Mouse (Mus musculus): ENCODE data around the gene Smarcd1. TPM values are rescaled to one million over a fixed set of nuclear protein-coding genes. Genes with fewer than 3 reads are reported as not detected.
"Not testable (repeated sequence)": the region's sequence is repeated elsewhere in the genome, so short reads cannot be mapped to it uniquely, and the experiment has no call there.

Gene Smarcd1
- polyA plus RNA-seq, 1 experiment from 2014 or later = 80.6 TPM

DNA sequence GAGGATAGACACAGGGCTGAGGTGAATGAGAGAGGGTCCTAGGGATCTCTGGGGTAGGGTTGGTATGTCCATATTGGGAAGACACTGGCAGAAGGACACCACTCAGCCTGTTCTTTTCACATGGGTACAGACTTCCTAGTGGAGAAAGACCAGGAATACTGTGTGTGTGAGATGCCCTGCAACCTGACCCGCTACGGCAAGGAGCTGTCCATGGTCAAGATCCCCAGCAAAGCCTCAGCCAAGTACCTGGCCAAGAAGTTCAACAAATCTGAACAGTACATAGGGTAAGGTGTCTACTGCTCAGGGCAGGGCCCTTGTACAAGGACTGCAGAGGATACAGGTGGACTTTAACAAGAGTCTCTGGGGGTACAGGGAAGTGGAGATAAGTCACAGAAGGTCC lies 4.6 kb upstream of the Smarcd1 start:
- Histone ChIP-seq H3K9ac (ENCODE audit: low read length) (no peak overlapping the region), H3K4me1 (ENCODE audit: control insufficient read depth, insufficient read depth, low read length) (0 out of 2 replicates have a peak, but pooled peaks cover 3% of the 10 kb centered on the region), H3K36me3 (ENCODE audit: control insufficient read depth, insufficient read depth, low read length) (no peaks in the 10 kb centered on the region), H3K27ac (replicated peaks; ENCODE audit: low read depth, low read length) (no peak overlapping the region), H3K4me3 (ENCODE audit: low read depth, low read length) (no peak overlapping the region), H3K27me3 (ENCODE audit: control insufficient read depth, insufficient read depth, low read length) (peaks cover 4% of the 10 kb centered on the region; the same call in 1 of the 2 replicates), H3K9me3 (ENCODE audit: control insufficient read depth, low read length) (no peaks in the 10 kb centered on the region), H3K4me2 (ENCODE audit: low read depth, severe bottlenecking) (no peak overlapping the region)
- ATAC-seq (ENCODE audit: insufficient number of reproducible peaks, low FRiP score, low TSS enrichment, low read depth) = no peak
- 29% methylated on average over 2 of the region's 2 CpGs for WGBS
- DNase-seq (ENCODE audit: low spot score) = peak; percentile 51

DNA sequence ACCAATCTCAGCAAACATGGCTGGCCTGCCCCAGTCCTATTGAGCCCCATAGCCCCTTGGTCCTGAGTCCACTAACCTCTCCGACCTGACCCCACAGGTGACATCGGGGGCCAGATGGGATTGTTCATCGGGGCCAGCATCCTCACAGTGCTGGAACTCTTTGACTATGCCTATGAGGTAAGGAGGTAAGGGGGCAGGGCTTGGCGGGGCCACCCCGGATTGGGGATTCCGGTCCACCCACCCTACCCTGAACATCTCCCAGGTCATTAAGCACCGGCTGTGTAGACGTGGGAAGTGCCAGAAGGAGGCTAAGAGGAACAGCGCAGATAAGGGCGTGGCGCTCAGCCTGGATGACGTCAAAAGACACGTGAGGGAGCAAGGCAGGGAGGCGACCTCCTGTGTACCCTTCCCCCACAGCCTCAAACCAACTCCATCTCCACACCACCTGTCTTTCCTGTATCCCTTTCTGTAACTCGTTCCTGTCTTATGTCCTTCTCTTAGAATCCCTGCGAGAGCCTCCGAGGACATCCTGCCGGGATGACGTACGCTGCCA lies 3.3 kb upstream of the Smarcd1 start:
- H3K4me1 ChIP-seq (ENCODE audit: control insufficient read depth, insufficient read depth, low read length) = peaks cover 11% of the 10 kb centered on the region
- no peak overlapping the region for H3K4me3 ChIP-seq (ENCODE audit: low read depth, low read length)
- no peaks in the 10 kb centered on the region for H3K9me3 ChIP-seq (ENCODE audit: control insufficient read depth, low read length)
- DNase-seq (ENCODE audit: low spot score) = no peak
- no peak overlapping the region for H3K4me2 ChIP-seq (ENCODE audit: low read depth, severe bottlenecking)
- peaks cover 4% of the 10 kb centered on the region; the same call in 1 of the 2 replicates for H3K27me3 ChIP-seq (ENCODE audit: control insufficient read depth, insufficient read depth, low read length)
- 32% methylated on average over 20 of the region's 20 CpGs for WGBS
- no peak for ATAC-seq (ENCODE audit: insufficient number of reproducible peaks, low FRiP score, low TSS enrichment, low read depth)
- peaks cover under 1% of the 10 kb centered on the region; the same call in 1 of the 2 replicates for H3K36me3 ChIP-seq (ENCODE audit: control insufficient read depth, insufficient read depth, low read length)
- H3K9ac ChIP-seq (ENCODE audit: low read length) = no peak overlapping the region
- no peak overlapping the region for H3K27ac ChIP-seq (replicated peaks; ENCODE audit: low read depth, low read length)

DNA sequence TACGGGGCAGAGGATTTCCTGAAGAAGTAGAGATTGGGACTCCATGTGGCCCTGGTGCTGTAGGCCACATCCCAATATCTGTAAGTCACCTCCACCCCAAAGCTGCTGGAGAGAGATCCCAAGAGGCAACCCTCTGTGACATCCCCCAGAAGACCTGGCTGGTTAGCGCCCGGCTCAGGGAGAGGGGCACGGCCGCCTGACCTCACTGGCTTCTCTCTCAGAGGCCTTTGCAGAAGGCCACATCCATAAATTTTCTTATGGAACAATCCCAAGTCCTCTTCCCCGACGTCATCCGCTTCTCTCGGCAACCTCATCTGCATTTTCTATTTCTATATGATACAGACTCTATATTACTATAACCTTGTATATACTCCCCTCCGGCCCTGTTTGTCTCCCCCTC lies 2.2 kb upstream of the Smarcd1 start:
- Histone ChIP-seq H3K27ac (replicated peaks; ENCODE audit: low read depth, low read length) (no peak overlapping the region), H3K27me3 (ENCODE audit: control insufficient read depth, insufficient read depth, low read length) (peaks cover 4% of the 10 kb centered on the region; the same call in 1 of the 2 replicates), H3K36me3 (ENCODE audit: control insufficient read depth, insufficient read depth, low read length) (peaks cover 4% of the 10 kb centered on the region), H3K9me3 (ENCODE audit: control insufficient read depth, low read length) (no peaks in the 10 kb centered on the region), H3K4me1 (ENCODE audit: control insufficient read depth, insufficient read depth, low read length) (peaks cover 17% of the 10 kb centered on the region), H3K4me2 (ENCODE audit: low read depth, severe bottlenecking) (no peak overlapping the region), H3K4me3 (ENCODE audit: low read depth, low read length) (no peak overlapping the region), H3K9ac (ENCODE audit: low read length) (no peak overlapping the region)
- DNase-seq (ENCODE audit: low spot score) (no peak), ATAC-seq (ENCODE audit: insufficient number of reproducible peaks, low FRiP score, low TSS enrichment, low read depth) (no peak)
- 83% methylated on average over 10 of the region's 10 CpGs for WGBS

DNA sequence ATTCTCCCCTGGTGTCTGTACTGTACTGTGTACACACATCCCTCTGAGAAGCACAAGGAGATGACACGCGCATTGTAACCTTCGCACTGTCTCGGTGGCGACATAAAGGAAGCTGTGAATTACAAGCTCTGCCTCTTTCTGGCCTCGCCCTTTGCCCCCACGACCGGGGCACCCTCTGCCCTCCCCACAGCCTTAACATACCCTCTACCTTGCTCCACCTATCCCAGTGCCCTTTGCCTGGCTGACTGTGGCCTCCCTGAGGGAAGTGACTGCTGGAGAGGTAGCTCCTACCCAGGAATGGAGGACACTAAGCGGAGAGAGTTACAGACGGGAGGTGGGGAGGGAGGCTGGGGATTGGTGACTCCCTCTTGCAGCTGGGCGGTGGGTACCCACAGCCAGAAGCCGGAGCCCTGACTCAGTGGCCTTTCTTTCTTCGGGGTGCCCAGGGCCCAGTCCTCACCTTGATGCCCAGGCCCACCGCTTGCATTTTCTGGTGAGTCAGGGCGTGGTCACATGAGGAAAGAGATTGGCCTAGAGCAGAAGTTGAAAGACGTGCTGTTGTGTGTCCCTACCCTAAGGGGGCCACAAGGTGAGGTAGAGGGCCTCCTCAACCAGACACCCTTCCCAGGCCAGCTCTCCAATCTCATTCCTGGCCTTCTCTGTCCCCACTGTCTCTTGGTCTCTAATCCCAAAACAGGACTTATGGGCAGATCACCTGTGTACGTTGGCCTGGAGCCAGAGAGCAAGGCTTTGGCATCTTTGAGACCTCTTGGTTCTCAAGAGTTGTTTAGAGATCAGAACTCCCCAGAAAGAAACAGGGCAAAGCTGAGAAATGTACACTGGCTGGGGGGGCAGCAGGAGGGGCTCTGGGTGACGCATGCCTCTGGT lies 1.5 kb upstream of the Smarcd1 start:
- Histone ChIP-seq H3K36me3 (ENCODE audit: control insufficient read depth, insufficient read depth, low read length) (peaks cover 6% of the 10 kb centered on the region), H3K27me3 (ENCODE audit: control insufficient read depth, insufficient read depth, low read length) (peaks cover 4% of the 10 kb centered on the region; the same call in 1 of the 2 replicates), H3K9me3 (ENCODE audit: control insufficient read depth, low read length) (no peaks in the 10 kb centered on the region), H3K27ac (replicated peaks; ENCODE audit: low read depth, low read length) (no peak overlapping the region), H3K9ac (ENCODE audit: low read length) (no peak overlapping the region), H3K4me3 (ENCODE audit: low read depth, low read length) (no peak overlapping the region), H3K4me1 (ENCODE audit: control insufficient read depth, insufficient read depth, low read length) (peaks cover 18% of the 10 kb centered on the region), H3K4me2 (ENCODE audit: low read depth, severe bottlenecking) (no peak overlapping the region)
- DNase-seq (ENCODE audit: low spot score) (no peak), ATAC-seq (ENCODE audit: insufficient number of reproducible peaks, low FRiP score, low TSS enrichment, low read depth) (no peak)
- WGBS = 88% methylated on average over 18 of the region's 18 CpGs

- peaks cover 18% of the 10 kb centered on the region for H3K4me1 ChIP-seq (ENCODE audit: control insufficient read depth, insufficient read depth, low read length)
- 50% methylated on average over 16 of the region's 16 CpGs for WGBS
- not testable (repeated sequence) for DNase-seq (ENCODE audit: low spot score); H3K9ac ChIP-seq (ENCODE audit: low read length); H3K27me3 ChIP-seq (ENCODE audit: control insufficient read depth, insufficient read depth, low read length); ATAC-seq (ENCODE audit: insufficient number of reproducible peaks, low FRiP score, low TSS enrichment, low read depth); H3K9me3 ChIP-seq (ENCODE audit: control insufficient read depth, low read length)
- peak overlapping the region; percentile 18; the same call in 1 of the 2 replicates for H3K4me2 ChIP-seq (ENCODE audit: low read depth, severe bottlenecking)
- H3K4me3 ChIP-seq (ENCODE audit: low read depth, low read length) = peak overlapping the region; percentile 74
- H3K27ac ChIP-seq (replicated peaks; ENCODE audit: low read depth, low read length) = peak overlapping the region; percentile 92; the same call in 1 of the 2 replicates
- peaks cover 10% of the 10 kb centered on the region for H3K36me3 ChIP-seq (ENCODE audit: control insufficient read depth, insufficient read depth, low read length)
Observed at GRCm38 (mm10) chr15:99701640-99701998, 310 bp upstream of the Smarcd1 start.

DNA sequence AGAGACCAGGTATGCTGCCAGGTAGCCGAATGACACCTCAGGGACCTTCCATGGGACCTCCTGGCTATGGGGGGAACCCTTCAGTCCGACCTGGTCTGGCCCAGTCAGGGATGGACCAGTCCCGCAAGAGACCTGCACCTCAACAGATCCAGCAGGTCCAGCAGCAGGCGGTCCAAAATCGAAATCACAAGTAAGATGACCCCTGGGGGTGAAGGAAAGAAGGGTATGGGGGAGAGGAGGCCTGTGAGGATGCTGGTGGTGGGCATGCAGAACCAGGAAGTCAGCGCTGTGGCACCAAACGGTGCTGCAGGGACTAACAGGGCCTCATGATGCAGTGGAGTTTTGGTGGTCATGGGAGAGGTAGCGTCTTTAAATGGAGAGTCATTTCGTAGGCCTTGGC lies 1.2 kb downstream of the Smarcd1 start:
- Histone ChIP-seq H3K4me3 (ENCODE audit: low read depth, low read length) (peak overlapping the region; percentile 74), H3K9me3 (ENCODE audit: control insufficient read depth, low read length) (no peaks in the 10 kb centered on the region), H3K4me2 (ENCODE audit: low read depth, severe bottlenecking) (peak overlapping the region; percentile 84), H3K27me3 (ENCODE audit: control insufficient read depth, insufficient read depth, low read length) (no peaks in the 10 kb centered on the region), H3K4me1 (ENCODE audit: control insufficient read depth, insufficient read depth, low read length) (peaks cover 18% of the 10 kb centered on the region), H3K9ac (ENCODE audit: low read length) (peak overlapping the region; percentile 97), H3K27ac (replicated peaks; ENCODE audit: low read depth, low read length) (0 out of 2 replicates have a peak overlapping the region, but pooled peaks have one; percentile 42), H3K36me3 (ENCODE audit: control insufficient read depth, insufficient read depth, low read length) (peaks cover 20% of the 10 kb centered on the region)
- DNase-seq (ENCODE audit: low spot score) = no peak
- WGBS = 70% methylated on average over 9 of the region's 9 CpGs
- no peak for ATAC-seq (ENCODE audit: insufficient number of reproducible peaks, low FRiP score, low TSS enrichment, low read depth)

DNA sequence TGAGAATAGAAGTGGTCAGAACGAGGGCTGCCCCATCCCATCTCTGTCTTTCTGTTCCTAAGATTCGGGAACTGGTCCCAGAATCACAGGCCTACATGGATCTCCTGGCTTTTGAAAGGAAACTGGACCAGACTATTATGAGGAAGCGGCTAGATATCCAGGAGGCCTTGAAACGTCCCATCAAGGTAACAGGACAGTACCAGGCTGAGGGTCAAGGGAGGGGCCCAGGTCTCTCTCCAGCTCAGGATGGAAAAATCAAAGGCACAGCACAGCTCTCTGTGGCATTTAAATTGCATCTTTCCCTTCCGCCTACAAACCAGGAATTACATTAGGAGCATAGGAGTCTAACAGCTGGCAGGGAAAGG lies 1.7 kb downstream of the Smarcd1 start:
- WGBS = 79% methylated on average over 5 of the region's 5 CpGs
- H3K4me1 ChIP-seq (ENCODE audit: control insufficient read depth, insufficient read depth, low read length) = peaks cover 18% of the 10 kb centered on the region

DNA sequence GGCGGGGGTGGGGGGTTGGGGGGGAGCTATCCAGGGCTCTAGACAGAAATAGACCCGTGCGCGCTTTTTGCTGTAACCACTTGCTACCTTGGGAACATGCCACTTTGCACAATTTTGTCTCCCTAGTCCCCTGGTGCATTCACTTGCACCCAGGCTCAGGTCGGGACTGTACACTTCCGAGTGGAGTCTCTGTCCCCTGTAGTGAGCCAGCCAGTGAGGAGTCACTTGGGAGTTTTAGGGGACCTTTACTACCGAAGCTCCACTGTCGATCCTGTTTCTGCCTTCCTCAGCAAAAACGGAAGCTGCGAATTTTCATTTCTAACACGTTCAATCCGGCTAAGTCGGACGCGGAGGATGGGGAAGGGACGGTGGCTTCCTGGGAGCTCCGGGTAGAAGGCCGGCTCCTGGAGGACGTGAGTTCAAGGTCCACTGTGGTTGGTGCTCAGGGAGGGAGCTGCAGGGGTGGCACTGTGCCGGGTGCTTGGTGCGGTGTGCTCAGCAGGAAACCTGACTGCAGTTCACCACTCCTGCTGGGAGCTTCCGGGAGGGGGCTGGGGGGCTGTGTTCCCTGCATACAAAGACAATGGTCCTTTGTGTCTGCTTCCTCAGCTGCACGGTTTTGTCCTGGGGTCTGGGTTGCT lies 2.2 kb downstream of the Smarcd1 start:
- Histone ChIP-seq H3K9me3 (ENCODE audit: control insufficient read depth, low read length) (no peaks in the 10 kb centered on the region), H3K27me3 (ENCODE audit: control insufficient read depth, insufficient read depth, low read length) (no peaks in the 10 kb centered on the region), H3K36me3 (ENCODE audit: control insufficient read depth, insufficient read depth, low read length) (peaks cover 27% of the 10 kb centered on the region), H3K27ac (replicated peaks; ENCODE audit: low read depth, low read length) (0 out of 2 replicates have a peak overlapping the region, but pooled peaks have one; percentile 3), H3K4me1 (ENCODE audit: control insufficient read depth, insufficient read depth, low read length) (peaks cover 18% of the 10 kb centered on the region), H3K4me3 (ENCODE audit: low read depth, low read length) (no peak overlapping the region), H3K9ac (ENCODE audit: low read length) (no peak overlapping the region), H3K4me2 (ENCODE audit: low read depth, severe bottlenecking) (no peak overlapping the region)
- no peak for ATAC-seq (ENCODE audit: insufficient number of reproducible peaks, low FRiP score, low TSS enrichment, low read depth)
- no peak for DNase-seq (ENCODE audit: low spot score)
- 64% methylated on average over 23 of the region's 23 CpGs for WGBS

More for the DNA sequence above, 1.7 kb downstream of the Smarcd1 start:
- no peaks in the 10 kb centered on the region for H3K27me3 ChIP-seq (ENCODE audit: control insufficient read depth, insufficient read depth, low read length)
- no peaks in the 10 kb centered on the region for H3K9me3 ChIP-seq (ENCODE audit: control insufficient read depth, low read length)
- H3K36me3 ChIP-seq (ENCODE audit: control insufficient read depth, insufficient read depth, low read length) = peaks cover 22% of the 10 kb centered on the region
- H3K4me2 ChIP-seq (ENCODE audit: low read depth, severe bottlenecking) = no peak overlapping the region; the same call in 1 of the 2 replicates
- no peak overlapping the region for H3K4me3 ChIP-seq (ENCODE audit: low read depth, low read length)
- H3K9ac ChIP-seq (ENCODE audit: low read length) = no peak overlapping the region
- no peak for ATAC-seq (ENCODE audit: insufficient number of reproducible peaks, low FRiP score, low TSS enrichment, low read depth)
- H3K27ac ChIP-seq (replicated peaks; ENCODE audit: low read depth, low read length) = no peak overlapping the region
- DNase-seq (ENCODE audit: low spot score) = no peak

Data from limb, embryonic 11.5 days (tissue).